Comparison of ENCODE assay signal across 12 mouse cellular contexts in genomic region chr11:121560294-121560663, GRCm38 (mm10). TPM values are rescaled to one million over a fixed set of nuclear protein-coding genes. Genes with fewer than 3 reads are reported as not detected.
DNase-seq lines count a peak whose midpoint lies in the region; ATAC-seq and TF ChIP-seq lines count a peak whose summit lies in the region.
"Had no signal": no experiment of that assay in that cellular context is flagged by ENCODE, and none has a peak within 500 bp of the region (broad histone marks: within the 10 kb centered on the region; RNA-seq: fewer than 3 reads in every experiment).

No protein-coding gene starts in this region.

- H3K27ac ChIP-seq in kidney, postnatal 0 days, result no peak overlapping the region
- no peak overlapping the region for H3K27ac ChIP-seq in embryonic fibroblast, embryonic 13.5 days (ENCODE audit: insufficient read depth, low read length)
- no peak overlapping the region for H3K27ac ChIP-seq in liver, postnatal 0 days (ENCODE audit: low read depth)
- no peak overlapping the region for H3K27ac ChIP-seq in forebrain, embryonic 15.5 days (replicated peaks)
- H3K27ac ChIP-seq: kidney, embryonic 15.5 days; left cerebral cortex, adult 2 months had no signal

- no peak for ATAC-seq in kidney, postnatal 0 days (replicated peaks; ENCODE audit: low FRiP score, low read depth)
- ATAC-seq in liver, postnatal 0 days, result peak; percentile 46
- ATAC-seq in forebrain, embryonic 15.5 days (replicated peaks), result no peak

- no peak for DNase-seq in kidney, postnatal 0 days (ENCODE audit: low spot score)
- no peak for DNase-seq in kidney, adult 18-20 months
- DNase-seq in liver, postnatal 0 days, result no peak
- peak; percentile 69 for DNase-seq in thymus, postnatal 25 days
- no peak for DNase-seq in frontal cortex, adult 2 months (ENCODE audit: extremely low spot score in 1 of 2, low spot score in 1 of 2)
- no peak for DNase-seq in right cerebral cortex, adult 2 months (ENCODE audit: low spot score in 2 of 2)
- DNase-seq: cerebellum, adult 11-12 months; lung, postnatal 4 days had no signal

- TF ChIP-seq EP300 in liver, postnatal 0 days (IDR thresholded peaks at IDR 0.05; ENCODE audit: low read depth), result no peak

- H3K36me3 ChIP-seq in kidney, postnatal 0 days (ENCODE audit: insufficient read depth, low read length), result 0 out of 2 replicates have a peak, but pooled peaks cover 4% of the 10 kb centered on the region
- H3K36me3 ChIP-seq in liver, postnatal 0 days (replicated peaks; ENCODE audit: insufficient read depth, low read length), result peaks cover 8% of the 10 kb centered on the region; the same call in 1 of the 2 replicates
- no peaks in the 10 kb centered on the region for H3K36me3 ChIP-seq in forebrain, embryonic 15.5 days

- no peak for TF ChIP-seq POLR2A in embryonic fibroblast, embryonic 13.5 days (IDR thresholded peaks at IDR 0.05; ENCODE audit: low read depth, low read length)

- peak; percentile 27; the same call in 1 of the 2 replicates for TF ChIP-seq CTCF in kidney, postnatal 0 days (IDR thresholded peaks at IDR 0.05; ENCODE audit: low read depth)
- TF ChIP-seq CTCF in embryonic fibroblast, embryonic 13.5 days (IDR thresholded peaks at IDR 0.05; ENCODE audit: borderline replicate concordance, insufficient read depth, low read length), result 0 out of 2 replicates have a peak, but pooled peaks have one; percentile 3
- peak; percentile 45 for TF ChIP-seq CTCF in liver, postnatal 0 days (IDR thresholded peaks at IDR 0.05; ENCODE audit: low read depth)

- H3K4me2 ChIP-seq in kidney, postnatal 0 days (ENCODE audit: low read length), result no peak overlapping the region
- no peak overlapping the region for H3K4me2 ChIP-seq in liver, postnatal 0 days (ENCODE audit: low read depth, low read length)
- no peak overlapping the region for H3K4me2 ChIP-seq in forebrain, embryonic 15.5 days (replicated peaks)
- H3K4me2 ChIP-seq: kidney, embryonic 15.5 days had no signal

- no peaks in the 10 kb centered on the region for H3K4me1 ChIP-seq in kidney, postnatal 0 days (replicated peaks; ENCODE audit: insufficient read depth, low read length)
- no peaks in the 10 kb centered on the region for H3K4me1 ChIP-seq in embryonic fibroblast, embryonic 13.5 days (ENCODE audit: control insufficient read depth, insufficient read depth, low read length)
- peaks cover 11% of the 10 kb centered on the region for H3K4me1 ChIP-seq in liver, postnatal 0 days (ENCODE audit: insufficient read depth)
- H3K4me1 ChIP-seq in forebrain, embryonic 15.5 days, result no peaks in the 10 kb centered on the region
- H3K4me1 ChIP-seq: kidney, embryonic 15.5 days had no signal

- no peaks in the 10 kb centered on the region for H3K27me3 ChIP-seq in kidney, postnatal 0 days (ENCODE audit: insufficient read depth, low read length)
- no peaks in the 10 kb centered on the region for H3K27me3 ChIP-seq in liver, postnatal 0 days (ENCODE audit: insufficient read depth, low read length)
- no peaks in the 10 kb centered on the region for H3K27me3 ChIP-seq in forebrain, embryonic 15.5 days
- H3K27me3 ChIP-seq: kidney, embryonic 15.5 days had no signal

- no peaks in the 10 kb centered on the region for H3K9me3 ChIP-seq in kidney, postnatal 0 days (replicated peaks; ENCODE audit: low read length)
- no peaks in the 10 kb centered on the region for H3K9me3 ChIP-seq in liver, postnatal 0 days (ENCODE audit: low read length)
- no peaks in the 10 kb centered on the region for H3K9me3 ChIP-seq in forebrain, embryonic 15.5 days
- H3K9me3 ChIP-seq: kidney, embryonic 15.5 days had no signal

- H3K4me3 ChIP-seq in kidney, postnatal 0 days (replicated peaks; ENCODE audit: low read depth, low read length), result no peak overlapping the region
- H3K4me3 ChIP-seq in embryonic fibroblast, embryonic 13.5 days (ENCODE audit: insufficient read depth, low read length), result no peak overlapping the region
- H3K4me3 ChIP-seq in liver, postnatal 0 days (ENCODE audit: low read depth, low read length), result no peak overlapping the region
- no peak overlapping the region for H3K4me3 ChIP-seq in forebrain, embryonic 15.5 days
- H3K4me3 ChIP-seq: kidney, embryonic 15.5 days; left cerebral cortex, adult 2 months had no signal

- no peak overlapping the region for H3K9ac ChIP-seq in kidney, postnatal 0 days (ENCODE audit: low read depth, low read length)
- no peak overlapping the region for H3K9ac ChIP-seq in liver, postnatal 0 days (replicated peaks)
- no peak overlapping the region for H3K9ac ChIP-seq in forebrain, embryonic 15.5 days (replicated peaks)
- H3K9ac ChIP-seq: kidney, embryonic 15.5 days had no signal

- 60% methylated on average over 7 of the region's 7 CpGs for WGBS in kidney, postnatal 0 days
- WGBS in liver, postnatal 0 days (ENCODE audit: insufficient replicate concordance), result 40% methylated on average over 7 of the region's 7 CpGs
- 85% methylated on average over 7 of the region's 7 CpGs for WGBS in forebrain, embryonic 15.5 days

RNA-seq across cellular contexts. Expression of gene Zfp750, which starts 41.1 kb away (rescaled TPM):
- 0.98 and 1.3 TPM in 2 replicates for polyA plus RNA-seq in kidney, postnatal 0 days (2015; fragmentation: Nextera tagmentation; extraction: Ambion mirVana)
- 0.35 TPM in 1 of 2 replicates, not detected in the other for polyA plus RNA-seq in embryonic fibroblast, embryonic 13.5 days (2011; ENCODE audit: insufficient read length, low read depth, missing spikeins)
- polyA plus RNA-seq in liver, postnatal 0 days (2015; fragmentation: Nextera tagmentation; extraction: Ambion mirVana), result 2.5 TPM in 2 replicates
- 0.08 and 0.15 TPM in 2 replicates for polyA plus RNA-seq in frontal cortex, adult 2 months (2012; rRNA removed)
- 0.41 and 0.45 TPM in 2 replicates for polyA plus RNA-seq in forebrain, embryonic 15.5 days (2015; fragmentation: Nextera tagmentation; extraction: Ambion mirVana)
